Mouse (Mus musculus): ENCODE results near the gene Dhdds.

- no peak for TF ChIP-seq CTCF (IDR thresholded peaks at IDR 0.05)
- no peak for TF ChIP-seq POLR2A (IDR thresholded peaks at IDR 0.05; ENCODE audit: insufficient read depth, low read depth, low read length)
Observed at GRCm38 (mm10) chr4:134018779-134019145, 18.0 kb upstream of the Dhdds start, which contains the start of gene Lin28a.
